Comparison of ENCODE assay signal across 7 mouse cellular contexts in genomic region chr9:108306571-108306980, GRCm38 (mm10). TPM values are rescaled to one million over a fixed set of nuclear protein-coding genes. Genes with fewer than 3 reads are reported as not detected.
DNase-seq lines count a peak whose midpoint lies in the region; ATAC-seq and TF ChIP-seq lines count a peak whose summit lies in the region.

No protein-coding gene starts in this region.

- intact Hi-C loops in heart, postnatal 14 days (cut with DNase I): loop anchor here (2.0 kb wide), 1 partner anchor 32 kb away; the partner anchor contains the start of gene Gpx1

- no peaks in the 10 kb centered on the region for H3K27me3 ChIP-seq in ES-Bruce4 (ENCODE audit: control insufficient read depth, insufficient read depth, low read length, poor library complexity, severe bottlenecking)
- no peaks in the 10 kb centered on the region for H3K27me3 ChIP-seq in limb, embryonic 11.5 days (ENCODE audit: control insufficient read depth, insufficient read depth, low read length)
- no peaks in the 10 kb centered on the region for H3K27me3 ChIP-seq in midbrain, embryonic 11.5 days (ENCODE audit: control insufficient read depth, insufficient read depth, low read length)
- H3K27me3 ChIP-seq in spleen, adult 2 months (ENCODE audit: control insufficient read depth, insufficient read depth, low read length): no peaks in the 10 kb centered on the region

- WGBS in limb, embryonic 11.5 days: under 1% methylated on average over 42 of the region's 51 CpGs
- WGBS in midbrain, embryonic 11.5 days: 0% methylated on average over 48 of the region's 51 CpGs
- under 1% methylated on average over 44 of the region's 51 CpGs for WGBS in spleen, adult 2 months

- H3K27ac ChIP-seq in ES-Bruce4 (ENCODE audit: insufficient read depth, low read length): peak overlapping the region; percentile 86
- H3K27ac ChIP-seq in limb, embryonic 11.5 days (replicated peaks; ENCODE audit: low read depth, low read length): peak overlapping the region; percentile 98
- peak overlapping the region; percentile 99 for H3K27ac ChIP-seq in midbrain, embryonic 11.5 days (ENCODE audit: low read depth, low read length)
- H3K27ac ChIP-seq in spleen, adult 2 months (ENCODE audit: insufficient read depth, low read length): peak overlapping the region; percentile 100

- no peak for TF ChIP-seq EP300 in ES-Bruce4 (IDR thresholded peaks at IDR 0.05; ENCODE audit: insufficient read depth, low read depth, low read length)

- peak overlapping the region; percentile 91 for H3K9ac ChIP-seq in ES-Bruce4 (ENCODE audit: low read depth, poor library complexity, severe bottlenecking)
- peak overlapping the region; percentile 89 for H3K9ac ChIP-seq in limb, embryonic 11.5 days (ENCODE audit: low read length)
- peak overlapping the region; percentile 95 for H3K9ac ChIP-seq in midbrain, embryonic 11.5 days (ENCODE audit: low read length)

- peak overlapping the region; percentile 90 for H3K4me3 ChIP-seq in ES-Bruce4 (ENCODE audit: low read depth, low read length)
- peak overlapping the region; percentile 83 for H3K4me3 ChIP-seq in limb, embryonic 11.5 days (ENCODE audit: low read depth, low read length)
- peak overlapping the region; percentile 91 for H3K4me3 ChIP-seq in midbrain, embryonic 11.5 days (ENCODE audit: low read depth, low read length)
- peak overlapping the region; percentile 93 for H3K4me3 ChIP-seq in spleen, adult 2 months (ENCODE audit: extremely low read depth, insufficient read depth, insufficient read length)

- no peak for TF ChIP-seq POLR2A in ES-Bruce4 (IDR thresholded peaks at IDR 0.05; ENCODE audit: insufficient read depth, low read length)
- TF ChIP-seq POLR2A in spleen, adult 2 months (IDR thresholded peaks at IDR 0.05; ENCODE audit: low read depth, low read length): no peak; the same call in 1 of the 2 replicates

- DNase-seq in adipocyte (ENCODE audit: low spot score): peak; percentile 63
- DNase-seq in heart, postnatal 14 days: peak; percentile 87 to 91
- peak; percentile 80 for DNase-seq in limb, embryonic 11.5 days (ENCODE audit: low spot score)
- DNase-seq in midbrain, embryonic 11.5 days (ENCODE audit: low spot score, missing footprints): no peak
- peak; percentile 68 to 87 for DNase-seq in spleen, adult 2 months (ENCODE audit: low read depth in 1 of 2, low spot score in 2 of 2)

- H3K4me1 ChIP-seq in ES-Bruce4 (ENCODE audit: control insufficient read depth, insufficient read depth, low read length): no peaks in the 10 kb centered on the region
- H3K4me1 ChIP-seq in limb, embryonic 11.5 days (ENCODE audit: control insufficient read depth, insufficient read depth, low read length): no peaks in the 10 kb centered on the region; the same call in 1 of the 2 replicates
- peaks cover 20% of the 10 kb centered on the region for H3K4me1 ChIP-seq in midbrain, embryonic 11.5 days (ENCODE audit: control insufficient read depth, insufficient read depth, low read length)
- H3K4me1 ChIP-seq in spleen, adult 2 months (ENCODE audit: control insufficient read depth, insufficient read depth, insufficient read length): peaks cover 7% of the 10 kb centered on the region; the same call in 1 of the 2 replicates

- no peaks in the 10 kb centered on the region for H3K9me3 ChIP-seq in ES-Bruce4 (replicated peaks; ENCODE audit: control insufficient read depth, insufficient read depth, low read length, poor library complexity, severe bottlenecking)
- no peaks in the 10 kb centered on the region for H3K9me3 ChIP-seq in limb, embryonic 11.5 days (ENCODE audit: control insufficient read depth, low read length)
- H3K9me3 ChIP-seq in midbrain, embryonic 11.5 days (ENCODE audit: control insufficient read depth, low read length): no peaks in the 10 kb centered on the region

- peak; percentile 46 for ATAC-seq in erythroblast, adult 5-6 weeks (replicated peaks; ENCODE audit: low FRiP score, poor library complexity, severe bottlenecking)
- ATAC-seq in limb, embryonic 11.5 days (ENCODE audit: insufficient number of reproducible peaks, low FRiP score, low TSS enrichment, low read depth): peak; percentile 61
- peak; percentile 72 for ATAC-seq in midbrain, embryonic 11.5 days (ENCODE audit: low FRiP score)

- peaks cover 9% of the 10 kb centered on the region for H3K36me3 ChIP-seq in ES-Bruce4 (ENCODE audit: control insufficient read depth, insufficient read depth, low read length, poor library complexity, severe bottlenecking)
- H3K36me3 ChIP-seq in limb, embryonic 11.5 days (ENCODE audit: control insufficient read depth, insufficient read depth, low read length): no peaks in the 10 kb centered on the region; the same call in 1 of the 2 replicates
- peaks cover 5% of the 10 kb centered on the region for H3K36me3 ChIP-seq in midbrain, embryonic 11.5 days (ENCODE audit: control insufficient read depth, insufficient read depth, low read length)
- peaks cover 8% of the 10 kb centered on the region for H3K36me3 ChIP-seq in spleen, adult 2 months (ENCODE audit: control insufficient read depth, insufficient read depth, low read length)

- TF ChIP-seq CTCF in ES-Bruce4 (IDR thresholded peaks at IDR 0.05; ENCODE audit: low read depth, low read length): no peak
- TF ChIP-seq CTCF in spleen, adult 2 months (IDR thresholded peaks at IDR 0.05; ENCODE audit: extremely low read depth, insufficient read depth, insufficient read length, insufficient replicate concordance): no peak

- peak overlapping the region; percentile 83; the same call in 1 of the 2 replicates for H3K4me2 ChIP-seq in limb, embryonic 11.5 days (ENCODE audit: low read depth, severe bottlenecking)
- H3K4me2 ChIP-seq in midbrain, embryonic 11.5 days: peak overlapping the region; percentile 89

RNA-seq across cellular contexts. Expression of gene Tcta, which starts 0.6 kb away (rescaled TPM):
- 4.0 and 7.0 TPM in 2 replicates for polyA plus RNA-seq in ES-Bruce4 (2011; ENCODE audit: insufficient read depth, insufficient read length, low read depth, missing spikeins)
- 6.1 and 9.2 TPM in 2 replicates for total RNA-seq in erythroblast, adult 5-6 weeks (2015; ENCODE audit: low replicate concordance)
- 4.1 and 4.5 TPM in 2 replicates for total RNA-seq in erythroblast, adult 5-6 weeks (2017; ENCODE audit: low replicate concordance)
- total RNA-seq in heart, postnatal 14 days (2021): 10 to 100 TPM; 25.4 to 25.5 TPM
- 14.8 and 15.8 TPM in 2 replicates for polyA plus RNA-seq in limb, embryonic 11.5 days (2014; fragmentation: Nextera tagmentation; extraction: Ambion mirVana)
- 30.8 and 34.6 TPM in 2 replicates for polyA plus RNA-seq in midbrain, embryonic 11.5 days (2014; fragmentation: Nextera tagmentation; extraction: Ambion mirVana)
- polyA plus RNA-seq in spleen, adult 2 months (2012; rRNA removed): 17.9 and 19.7 TPM in 2 replicates

RNA-seq across cellular contexts. Expression of gene Rhoa, which starts 0.6 kb away (rescaled TPM):
- 429 and 434 TPM in 2 replicates for polyA plus RNA-seq in ES-Bruce4 (2011; ENCODE audit: insufficient read depth, insufficient read length, low read depth, missing spikeins)
- 149 and 157 TPM in 2 replicates for total RNA-seq in erythroblast, adult 5-6 weeks (2015; ENCODE audit: low replicate concordance)
- 238 and 268 TPM in 2 replicates for total RNA-seq in erythroblast, adult 5-6 weeks (2017; ENCODE audit: low replicate concordance)
- total RNA-seq in heart, postnatal 14 days (2021): 100 to 1,000 TPM; 250 to 262 TPM
- polyA plus RNA-seq in limb, embryonic 11.5 days (2014; fragmentation: Nextera tagmentation; extraction: Ambion mirVana): 249 and 319 TPM in 2 replicates
- polyA plus RNA-seq in midbrain, embryonic 11.5 days (2014; fragmentation: Nextera tagmentation; extraction: Ambion mirVana): 278 and 298 TPM in 2 replicates
- 89.7 and 90.3 TPM in 2 replicates for polyA plus RNA-seq in spleen, adult 2 months (2012; rRNA removed)

RNA-seq across cellular contexts. Expression of gene Amt, which starts 9.9 kb away (rescaled TPM):
- polyA plus RNA-seq in ES-Bruce4 (2011; ENCODE audit: insufficient read depth, insufficient read length, low read depth, missing spikeins): 69.2 and 69.3 TPM in 2 replicates
- total RNA-seq in erythroblast, adult 5-6 weeks (2015; ENCODE audit: low replicate concordance): not detected in 2 replicates
- 0.51 TPM in 1 of 2 replicates, not detected in the other for total RNA-seq in erythroblast, adult 5-6 weeks (2017; ENCODE audit: low replicate concordance)
- 1 to 10 TPM; 5.4 to 7.0 TPM for total RNA-seq in heart, postnatal 14 days (2021)
- polyA plus RNA-seq in limb, embryonic 11.5 days (2014; fragmentation: Nextera tagmentation; extraction: Ambion mirVana): 15.9 and 20.5 TPM in 2 replicates
- polyA plus RNA-seq in midbrain, embryonic 11.5 days (2014; fragmentation: Nextera tagmentation; extraction: Ambion mirVana): 24.2 and 27.1 TPM in 2 replicates
- polyA plus RNA-seq in spleen, adult 2 months (2012; rRNA removed): 1.7 and 3.1 TPM in 2 replicates

RNA-seq across cellular contexts. Expression of gene Nicn1, which starts 16.3 kb away (rescaled TPM):
- polyA plus RNA-seq in ES-Bruce4 (2011; ENCODE audit: insufficient read depth, insufficient read length, low read depth, missing spikeins): 18.3 and 23.1 TPM in 2 replicates
- total RNA-seq in erythroblast, adult 5-6 weeks (2015; ENCODE audit: low replicate concordance): 0.58 TPM in 1 of 2 replicates, not detected in the other
- 1.0 TPM in 1 of 2 replicates, not detected in the other for total RNA-seq in erythroblast, adult 5-6 weeks (2017; ENCODE audit: low replicate concordance)
- total RNA-seq in heart, postnatal 14 days (2021): 10 to 100 TPM; 18.4 to 19.8 TPM
- polyA plus RNA-seq in limb, embryonic 11.5 days (2014; fragmentation: Nextera tagmentation; extraction: Ambion mirVana): 36.7 and 49.1 TPM in 2 replicates
- 61.2 and 64.0 TPM in 2 replicates for polyA plus RNA-seq in midbrain, embryonic 11.5 days (2014; fragmentation: Nextera tagmentation; extraction: Ambion mirVana)
- polyA plus RNA-seq in spleen, adult 2 months (2012; rRNA removed): 4.2 and 4.6 TPM in 2 replicates

RNA-seq across cellular contexts. Expression of gene Gpx1, which starts 32.1 kb away (rescaled TPM):
- polyA plus RNA-seq in ES-Bruce4 (2011; ENCODE audit: insufficient read depth, insufficient read length, low read depth, missing spikeins): 172 and 194 TPM in 2 replicates
- 5,168 and 5,395 TPM in 2 replicates for total RNA-seq in erythroblast, adult 5-6 weeks (2015; ENCODE audit: low replicate concordance)
- 4,534 and 5,176 TPM in 2 replicates for total RNA-seq in erythroblast, adult 5-6 weeks (2017; ENCODE audit: low replicate concordance)
- total RNA-seq in heart, postnatal 14 days (2021): 100 to 1,000 TPM; 156 to 161 TPM
- polyA plus RNA-seq in limb, embryonic 11.5 days (2014; fragmentation: Nextera tagmentation; extraction: Ambion mirVana): 798 and 887 TPM in 2 replicates
- polyA plus RNA-seq in midbrain, embryonic 11.5 days (2014; fragmentation: Nextera tagmentation; extraction: Ambion mirVana): 796 and 834 TPM in 2 replicates
- 2,084 and 2,100 TPM in 2 replicates for polyA plus RNA-seq in spleen, adult 2 months (2012; rRNA removed)
